Mouse (Mus musculus): ENCODE data around the gene Ifna5. TPM values are rescaled to one million over a fixed set of nuclear protein-coding genes. Genes with fewer than 3 reads are reported as not detected.
"Not testable (repeated sequence)": the region's sequence is repeated elsewhere in the genome, so short reads cannot be mapped to it uniquely, and the experiment has no call there.

Ifna5 gene
- total and polyA plus RNA-seq, 3 experiments, result not detected

DNA sequence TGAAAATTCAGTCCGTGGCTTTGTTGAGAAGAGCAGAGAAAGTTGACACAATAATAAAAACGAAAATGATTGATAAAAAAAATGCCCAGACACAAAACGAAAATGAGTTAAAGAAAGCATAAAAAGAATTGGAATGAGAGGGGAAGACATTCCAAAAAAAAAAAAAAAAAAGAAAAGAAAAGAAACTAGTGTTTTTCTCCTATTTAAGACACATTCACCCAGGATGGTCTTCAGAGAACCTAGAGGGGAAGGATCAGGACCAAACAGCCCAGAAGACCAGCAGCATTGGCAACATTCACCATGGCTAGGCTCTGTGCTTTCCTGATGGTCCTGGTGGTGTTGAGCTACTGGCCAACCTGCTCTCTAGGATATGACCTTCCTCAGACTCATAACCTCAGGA lies 19.4 kb upstream of the Ifna5 start, which contains the start of gene Ifna7:
Gene Ifna7 (plus strand): TSS at position 301 of the 400 bp plus-strand sequence.
- Histone ChIP-seq H3K4me1 (ENCODE audit: insufficient read depth, low read depth, low read length) (no peaks in the 10 kb centered on the region), H3K27me3 (ENCODE audit: insufficient read depth, low read length) (no peaks in the 10 kb centered on the region), H3K9me3 (replicated peaks) (no peaks in the 10 kb centered on the region), H3K4me3 (ENCODE audit: low read depth, low read length) (no peak within 1 kb of the TSS), H3K36me3 (replicated peaks) (no peaks in the 10 kb centered on the region)
- ATAC-seq (ENCODE audit: extremely low read depth, insufficient number of reproducible peaks, low FRiP score, poor library complexity, severe bottlenecking), result no peak
- DNase-seq (ENCODE audit: low spot score), result no peak
- TF ChIP-seq TAL1 (conservative IDR thresholded peaks at IDR 0.05; ENCODE audit: low read depth, low read length), result no peak
- no peak for TF ChIP-seq GATA1 (IDR thresholded peaks at IDR 0.05; ENCODE audit: borderline replicate concordance, low read length)
- no peak for TF ChIP-seq POLR2AphosphoS5 (IDR thresholded peaks at IDR 0.05; ENCODE audit: insufficient replicate concordance, low read depth, low read length)
- no peak for TF ChIP-seq CTCF (IDR thresholded peaks at IDR 0.05; ENCODE audit: low read depth, low read length)
- TF ChIP-seq GATA2 (IDR thresholded peaks at IDR 0.05; ENCODE audit: borderline replicate concordance, low read depth, low read length), result no peak

DNA sequence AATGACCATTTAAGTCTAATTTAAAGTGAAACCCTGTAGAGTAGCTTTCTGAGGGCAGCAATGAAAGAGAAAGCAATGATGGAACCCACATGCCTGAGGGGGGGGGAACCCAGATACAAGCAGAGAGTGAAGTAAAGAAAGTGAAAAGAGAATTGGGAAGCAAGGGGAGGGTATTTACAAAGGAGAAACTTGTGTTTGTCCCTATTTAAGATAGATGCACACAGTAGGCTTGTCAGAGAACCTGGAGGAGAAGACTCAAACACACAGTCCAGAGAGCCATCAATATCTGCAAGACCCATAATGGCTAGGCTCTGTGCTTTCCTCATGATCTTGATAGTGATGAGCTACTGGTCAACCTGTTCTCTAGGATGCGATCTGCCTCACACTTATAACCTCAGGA lies 15.7 kb upstream of the Ifna5 start, which contains the start of gene Ifna11:
Gene Ifna11 (plus strand): TSS at position 301 of the 400 bp plus-strand sequence.
- Histone ChIP-seq H3K4me1 (ENCODE audit: insufficient read depth, low read depth, low read length) (no peaks in the 10 kb centered on the region), H3K27me3 (ENCODE audit: insufficient read depth, low read length) (no peaks in the 10 kb centered on the region), H3K4me3 (ENCODE audit: low read depth, low read length) (no peak within 1 kb of the TSS), H3K36me3 (replicated peaks) (no peaks in the 10 kb centered on the region), H3K9me3 (replicated peaks) (no peaks in the 10 kb centered on the region)
- no peak for ATAC-seq (ENCODE audit: extremely low read depth, insufficient number of reproducible peaks, low FRiP score, poor library complexity, severe bottlenecking)
- no peak for DNase-seq (ENCODE audit: low spot score)
- TF ChIP-seq POLR2AphosphoS5 (IDR thresholded peaks at IDR 0.05; ENCODE audit: insufficient replicate concordance, low read depth, low read length) (no peak), TAL1 (conservative IDR thresholded peaks at IDR 0.05; ENCODE audit: low read depth, low read length) (no peak), CTCF (IDR thresholded peaks at IDR 0.05; ENCODE audit: low read depth, low read length) (no peak)

DNA sequence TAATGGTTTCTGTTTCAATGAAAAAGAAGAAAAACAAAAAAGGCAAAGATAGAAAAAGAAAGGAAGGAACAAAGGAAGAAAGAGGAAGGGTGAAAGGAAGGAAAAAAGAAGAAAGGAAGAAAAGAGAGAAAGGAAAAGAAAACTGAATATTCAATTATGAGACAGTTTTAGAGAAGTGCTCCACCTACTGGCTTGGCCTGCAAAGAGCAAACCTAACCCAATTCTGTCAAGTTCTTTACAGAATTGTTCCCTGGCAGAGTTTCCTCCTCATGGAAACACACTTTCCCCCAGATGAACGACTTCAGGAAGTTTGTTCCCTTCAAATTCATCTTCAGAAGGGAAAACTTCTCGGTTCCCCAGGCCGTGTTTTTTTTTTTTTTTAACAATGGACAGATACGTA lies 12.3 kb upstream of the Ifna5 start:
- Histone ChIP-seq H3K9me3 (replicated peaks) (no peaks in the 10 kb centered on the region), H3K4me3 (ENCODE audit: low read depth, low read length) (no peak overlapping the region), H3K27me3 (ENCODE audit: insufficient read depth, low read length) (no peaks in the 10 kb centered on the region), H3K36me3 (replicated peaks) (no peaks in the 10 kb centered on the region), H3K4me1 (ENCODE audit: insufficient read depth, low read depth, low read length) (no peaks in the 10 kb centered on the region)
- no peak for TF ChIP-seq POLR2AphosphoS5 (IDR thresholded peaks at IDR 0.05; ENCODE audit: insufficient replicate concordance, low read depth, low read length)
- no peak for TF ChIP-seq GATA1 (IDR thresholded peaks at IDR 0.05; ENCODE audit: borderline replicate concordance, low read length)
- TF ChIP-seq CTCF (IDR thresholded peaks at IDR 0.05; ENCODE audit: low read depth, low read length), result no peak
- TF ChIP-seq TAL1 (conservative IDR thresholded peaks at IDR 0.05; ENCODE audit: low read depth, low read length), result no peak
- TF ChIP-seq GATA2 (IDR thresholded peaks at IDR 0.05; ENCODE audit: borderline replicate concordance, low read depth, low read length), result no peak
- ATAC-seq (ENCODE audit: extremely low read depth, insufficient number of reproducible peaks, low FRiP score, poor library complexity, severe bottlenecking), result no peak
- no peak for DNase-seq (ENCODE audit: low spot score)

DNA sequence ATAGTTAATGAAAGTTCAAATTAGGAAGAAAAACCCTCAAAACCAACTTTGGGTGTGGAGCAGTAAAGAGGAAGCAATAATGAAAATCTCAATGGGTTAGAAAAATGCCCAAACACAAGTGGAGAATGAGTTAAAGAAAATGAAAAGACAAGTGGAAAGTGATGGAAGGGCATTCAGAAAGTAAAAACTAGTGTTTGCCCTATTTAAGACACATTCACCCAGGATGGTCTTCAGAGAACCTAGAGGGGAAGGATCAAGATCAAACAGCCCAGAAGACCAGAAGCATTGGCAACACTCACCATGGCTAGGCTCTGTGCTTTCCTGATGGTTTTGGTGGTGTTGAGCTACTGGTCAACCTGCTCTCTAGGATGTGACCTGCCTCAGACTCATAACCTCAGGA lies 8.2 kb upstream of the Ifna5 start, which contains the start of gene Ifna6:
Gene Ifna6 (plus strand): TSS at position 301 of the 400 bp plus-strand sequence.
- DNase-seq (ENCODE audit: low spot score); H3K9me3 ChIP-seq (replicated peaks); H3K4me3 ChIP-seq (ENCODE audit: low read depth, low read length); ATAC-seq (ENCODE audit: extremely low read depth, insufficient number of reproducible peaks, low FRiP score, poor library complexity, severe bottlenecking); H3K36me3 ChIP-seq (replicated peaks); H3K4me1 ChIP-seq (ENCODE audit: insufficient read depth, low read depth, low read length); H3K27me3 ChIP-seq (ENCODE audit: insufficient read depth, low read length): not testable (repeated sequence)

- no peak for DNase-seq (ENCODE audit: low spot score)
- no peak for ATAC-seq (ENCODE audit: extremely low read depth, insufficient number of reproducible peaks, low FRiP score, poor library complexity, severe bottlenecking)
- TF ChIP-seq POLR2AphosphoS5 (IDR thresholded peaks at IDR 0.05; ENCODE audit: insufficient replicate concordance, low read depth, low read length), result no peak
- TF ChIP-seq GATA2 (IDR thresholded peaks at IDR 0.05; ENCODE audit: borderline replicate concordance, low read depth, low read length), result no peak
- no peak for TF ChIP-seq CTCF (IDR thresholded peaks at IDR 0.05; ENCODE audit: low read depth, low read length)
- no peak for TF ChIP-seq TAL1 (conservative IDR thresholded peaks at IDR 0.05; ENCODE audit: low read depth, low read length)
- TF ChIP-seq GATA1 (IDR thresholded peaks at IDR 0.05; ENCODE audit: borderline replicate concordance, low read length), result no peak
These were observed 4.8 kb upstream of the Ifna5 start for GRCm38 (mm10) chr4:88830523-88830922.

GRCm38 (mm10) chr4:88838828-88839227 lies 3.5 kb downstream of the Ifna5 start:
- Histone ChIP-seq H3K9me3 (replicated peaks) (no peaks in the 10 kb centered on the region), H3K4me1 (ENCODE audit: insufficient read depth, low read depth, low read length) (no peaks in the 10 kb centered on the region), H3K4me3 (ENCODE audit: low read depth, low read length) (no peak overlapping the region), H3K36me3 (replicated peaks) (no peaks in the 10 kb centered on the region), H3K27me3 (ENCODE audit: insufficient read depth, low read length) (no peaks in the 10 kb centered on the region)
- TF ChIP-seq GATA2 (IDR thresholded peaks at IDR 0.05; ENCODE audit: borderline replicate concordance, low read depth, low read length) (no peak), POLR2AphosphoS5 (IDR thresholded peaks at IDR 0.05; ENCODE audit: insufficient replicate concordance, low read depth, low read length) (no peak), CTCF (IDR thresholded peaks at IDR 0.05; ENCODE audit: low read depth, low read length) (no peak), GATA1 (IDR thresholded peaks at IDR 0.05; ENCODE audit: borderline replicate concordance, low read length) (no peak), TAL1 (conservative IDR thresholded peaks at IDR 0.05; ENCODE audit: low read depth, low read length) (no peak)
- ATAC-seq (ENCODE audit: extremely low read depth, insufficient number of reproducible peaks, low FRiP score, poor library complexity, severe bottlenecking) (no peak), DNase-seq (ENCODE audit: low spot score) (no peak)

More at GRCm38 (mm10) chr4:88830523-88830922, 4.8 kb upstream of the Ifna5 start:
- Histone ChIP-seq H3K27me3 (ENCODE audit: insufficient read depth, low read length) (no peaks in the 10 kb centered on the region), H3K4me1 (ENCODE audit: insufficient read depth, low read depth, low read length) (no peaks in the 10 kb centered on the region), H3K36me3 (replicated peaks) (no peaks in the 10 kb centered on the region), H3K9me3 (replicated peaks) (no peaks in the 10 kb centered on the region), H3K4me3 (ENCODE audit: low read depth, low read length) (no peak overlapping the region)

GRCm38 (mm10) chr4:88840058-88840457 lies 4.7 kb downstream of the Ifna5 start:
- H3K36me3 ChIP-seq (replicated peaks), result no peaks in the 10 kb centered on the region
- H3K9me3 ChIP-seq (replicated peaks), result no peaks in the 10 kb centered on the region
- no peaks in the 10 kb centered on the region for H3K4me1 ChIP-seq (ENCODE audit: insufficient read depth, low read depth, low read length)
- no peak for TF ChIP-seq TAL1 (conservative IDR thresholded peaks at IDR 0.05; ENCODE audit: low read depth, low read length)
- no peak for TF ChIP-seq GATA1 (IDR thresholded peaks at IDR 0.05; ENCODE audit: borderline replicate concordance, low read length)
- TF ChIP-seq GATA2 (IDR thresholded peaks at IDR 0.05; ENCODE audit: borderline replicate concordance, low read depth, low read length), result no peak
- no peak for TF ChIP-seq POLR2AphosphoS5 (IDR thresholded peaks at IDR 0.05; ENCODE audit: insufficient replicate concordance, low read depth, low read length)
- TF ChIP-seq CTCF (IDR thresholded peaks at IDR 0.05; ENCODE audit: low read depth, low read length), result no peak
- DNase-seq (ENCODE audit: low spot score) (no peak), ATAC-seq (ENCODE audit: extremely low read depth, insufficient number of reproducible peaks, low FRiP score, poor library complexity, severe bottlenecking) (no peak)
- no peak overlapping the region for H3K4me3 ChIP-seq (ENCODE audit: low read depth, low read length)
- no peaks in the 10 kb centered on the region for H3K27me3 ChIP-seq (ENCODE audit: insufficient read depth, low read length)

Measured in G1E (cell line).